Mouse (Mus musculus): ENCODE data around the gene Tfpi2. TPM values are rescaled to one million over a fixed set of nuclear protein-coding genes. Genes with fewer than 3 reads are reported as not detected.

The Tfpi2 gene
- polyA plus RNA-seq, 1 experiment from 2014 or later = 5.7 TPM

DNA sequence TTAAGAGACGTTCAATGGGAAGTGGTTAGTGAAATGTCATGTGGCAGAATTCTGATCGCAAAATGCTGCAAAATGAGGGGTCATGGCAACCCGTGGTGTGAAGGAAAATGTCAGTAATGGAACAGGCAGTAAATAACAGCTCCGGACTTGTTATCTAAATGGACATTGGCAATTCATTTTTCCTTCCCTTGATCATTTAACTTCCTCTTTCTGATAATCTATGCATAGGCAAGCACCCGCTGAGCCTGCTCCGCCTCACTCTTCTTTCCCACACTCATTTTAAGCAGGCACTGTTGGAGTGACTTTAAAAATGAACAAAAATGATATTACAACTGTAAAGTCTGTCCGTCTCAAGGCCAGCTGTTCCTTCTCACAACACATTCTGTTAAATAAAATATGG lies 72.7 kb downstream of the Tfpi2 start:
- Histone ChIP-seq H3K9ac (ENCODE audit: low read length) (no peak overlapping the region), H3K4me2 (ENCODE audit: low read length) (no peak overlapping the region), H3K4me3 (ENCODE audit: control insufficient read depth in 1 of 2, insufficient read depth in 1 of 2, low read depth in 1 of 2, low read length in 2 of 2) (no peak overlapping the region), H3K9me3 (ENCODE audit: control insufficient read depth, low read length) (no peaks in the 10 kb centered on the region), H3K27ac (replicated peaks in 1 of 2; ENCODE audit: control insufficient read depth in 1 of 2, insufficient read depth in 1 of 2, low read depth in 2 of 2, low read length in 2 of 2) (no peak overlapping the region), H3K36me3 (ENCODE audit: control insufficient read depth, insufficient read depth, low read length) (no peaks in the 10 kb centered on the region), H3K4me1 (ENCODE audit: control insufficient read depth in 2 of 2, insufficient read depth in 2 of 2, low read length in 2 of 2) (no peaks in the 10 kb centered on the region), H3K27me3 (ENCODE audit: control insufficient read depth, insufficient read depth, low read length) (no peaks in the 10 kb centered on the region)
- no peak for ATAC-seq (ENCODE audit: insufficient number of reproducible peaks, insufficient read depth, low FRiP score, low read depth)
- 59% methylated on average over 7 of the region's 7 CpGs for WGBS

Other genes starting within 250 kb of the Tfpi2 start
- gene Calcr, start 224.2 kb downstream of the Tfpi2 start, polyA plus RNA-seq (2014; fragmentation: Nextera tagmentation; extraction: Ambion mirVana) = 0.49 and 0.94 TPM in 2 replicates
- gene Gngt1, start 4.9 kb upstream of the Tfpi2 start, polyA plus RNA-seq (2014; fragmentation: Nextera tagmentation; extraction: Ambion mirVana) = not detected in 2 replicates
- gene Gng11, start 15.0 kb upstream of the Tfpi2 start, polyA plus RNA-seq (2014; fragmentation: Nextera tagmentation; extraction: Ambion mirVana) = 119 and 123 TPM in 2 replicates
- gene Bet1, start 98.1 kb upstream of the Tfpi2 start, polyA plus RNA-seq (2014; fragmentation: Nextera tagmentation; extraction: Ambion mirVana) = 39.4 and 48.1 TPM in 2 replicates